Mouse (Mus musculus): ENCODE measurements around the gene Meox1.

Gene Meox1

GRCm38 (mm10) chr11:101894204-101894603 is at the start of gene Meox1:
Gene Meox1 (minus strand): TSS chr11:101894374.
- DNase-seq (ENCODE audit: low spot score in 2 of 2) = no peak

- no peak for DNase-seq (ENCODE audit: low spot score in 2 of 2)
Measured at GRCm38 (mm10) chr11:101943055-101943454, 48.9 kb upstream of the Meox1 start.

- no peak for DNase-seq (ENCODE audit: low spot score in 2 of 2)
Measured at GRCm38 (mm10) chr11:101937108-101937507, 42.9 kb upstream of the Meox1 start.

- no peak for DNase-seq (ENCODE audit: low spot score in 2 of 2)
Measured at GRCm38 (mm10) chr11:101936421-101936820, 42.2 kb upstream of the Meox1 start.

- DNase-seq (ENCODE audit: low spot score in 2 of 2) = no peak
Measured at GRCm38 (mm10) chr11:101935743-101936142, 41.6 kb upstream of the Meox1 start.

- no peak for DNase-seq (ENCODE audit: low spot score in 2 of 2)
Measured at GRCm38 (mm10) chr11:101931978-101932377, 37.8 kb upstream of the Meox1 start.

- DNase-seq (ENCODE audit: low spot score in 2 of 2) = peak in 1 of 2 experiments; percentile 34
Measured at GRCm38 (mm10) chr11:101928030-101928762, 34.0 kb upstream of the Meox1 start.

- DNase-seq (ENCODE audit: low spot score in 2 of 2) = no peak
Measured at GRCm38 (mm10) chr11:101926951-101927589, 32.9 kb upstream of the Meox1 start.

- DNase-seq (ENCODE audit: low spot score in 2 of 2) = no peak
Measured at GRCm38 (mm10) chr11:101925636-101926035, 31.5 kb upstream of the Meox1 start.

- DNase-seq (ENCODE audit: low spot score in 2 of 2) = no peak
Measured at GRCm38 (mm10) chr11:101924441-101924976, 30.3 kb upstream of the Meox1 start.

GRCm38 (mm10) chr11:101923988-101924387 is 29.8 kb upstream of the Meox1 start:
- DNase-seq (ENCODE audit: low spot score in 2 of 2) = no peak

- DNase-seq (ENCODE audit: low spot score in 2 of 2) = no peak
Measured at GRCm38 (mm10) chr11:101921361-101921952, 27.3 kb upstream of the Meox1 start.

GRCm38 (mm10) chr11:101919660-101920059 is 25.5 kb upstream of the Meox1 start:
- DNase-seq (ENCODE audit: low spot score in 2 of 2) = peak; percentile 59 to 74

- no peak for DNase-seq (ENCODE audit: low spot score in 2 of 2)
Measured at GRCm38 (mm10) chr11:101918609-101919008, 24.4 kb upstream of the Meox1 start.

GRCm38 (mm10) chr11:101916772-101917171 is 22.6 kb upstream of the Meox1 start:
- DNase-seq (ENCODE audit: low spot score in 2 of 2) = no peak

- no peak for DNase-seq (ENCODE audit: low spot score in 2 of 2)
Measured at GRCm38 (mm10) chr11:101913591-101913990, 19.4 kb upstream of the Meox1 start.

GRCm38 (mm10) chr11:101911855-101912579 is 17.8 kb upstream of the Meox1 start:
- peak; percentile 28 to 51 for DNase-seq (ENCODE audit: low spot score in 2 of 2)

- DNase-seq (ENCODE audit: low spot score in 2 of 2) = peak; percentile 69 to 76
Measured at GRCm38 (mm10) chr11:101910230-101910946, 16.2 kb upstream of the Meox1 start.

GRCm38 (mm10) chr11:101908777-101909176 is 14.6 kb upstream of the Meox1 start:
- DNase-seq (ENCODE audit: low spot score in 2 of 2) = no peak

GRCm38 (mm10) chr11:101905115-101905514 is 10.9 kb upstream of the Meox1 start:
- DNase-seq (ENCODE audit: low spot score in 2 of 2) = peak; percentile 48 to 58

GRCm38 (mm10) chr11:101901309-101901708 is 7.1 kb upstream of the Meox1 start:
- no peak for DNase-seq (ENCODE audit: low spot score in 2 of 2)
